Mouse (Mus musculus) liver, adult 2 months (tissue): ENCODE results near the gene Elf2.

Source experiments
- CTCF ChIP-seq: fragments of 200-500 bp; IDR thresholded peaks from 2 replicates; pipeline ENCODE4 v1.5.1; 2011; ENCODE audit warnings: low read depth, low read length, control low read depth
- POLR2A ChIP-seq: fragments of 200-500 bp; IDR thresholded peaks from 2 replicates; pipeline ENCODE4 v1.6.1; 2011; ENCODE audit warnings: low read length, control low read depth; ENCODE audit not compliant: insufficient read depth; ENCODE audit errors: extremely low read depth

GRCm38 (mm10) chr3:51326664-51327428 is 13.6 kb downstream of the Elf2 start:
- no peak for TF ChIP-seq POLR2A
- TF ChIP-seq CTCF: no peak
